Mouse (Mus musculus) C2C12 (cell line): ENCODE data around the gene Park7.

Experiments
- CEBPB ChIP-seq: IDR thresholded peaks from one replicate; pipeline ENCODE4 v1.6.1; 2011; ENCODE audit warnings: low read depth, mild to moderate bottlenecking, control low read depth, moderate library complexity
- CTCF ChIP-seq: IDR thresholded peaks from one replicate; pipeline ENCODE4 v1.5.1; 2011; ENCODE audit not compliant: control insufficient read depth, insufficient read depth, insufficient read length
- MAX ChIP-seq: IDR thresholded peaks from one replicate; pipeline ENCODE4 v1.6.1; 2011; ENCODE audit warnings: mild to moderate bottlenecking, control low read depth
- MYOD1 ChIP-seq: IDR thresholded peaks from one replicate; pipeline ENCODE4 v1.6.1; 2011; ENCODE audit warnings: low read depth; ENCODE audit not compliant: control insufficient read depth, insufficient read length
- USF1 ChIP-seq: IDR thresholded peaks from one replicate; pipeline ENCODE4 v1.6.1; 2011; ENCODE audit warnings: low read depth, mild to moderate bottlenecking, control low read depth, moderate library complexity

- no peak for TF ChIP-seq MYOD1
- no peak for TF ChIP-seq CTCF
- no peak for TF ChIP-seq MAX
- no peak for TF ChIP-seq CEBPB
- TF ChIP-seq USF1, result no peak
Observed at GRCm38 (mm10) chr4:150962231-150962630, 48.0 kb upstream of the Park7 start.
